Mouse (Mus musculus): Measurements from ENCODE around the gene Ttbk1. TPM values are rescaled to one million over a fixed set of nuclear protein-coding genes. Genes with fewer than 3 reads are reported as not detected.

Gene Ttbk1
- total and polyA plus RNA-seq, 3 experiments, result 0.08 TPM; not detected in 2

DNA sequence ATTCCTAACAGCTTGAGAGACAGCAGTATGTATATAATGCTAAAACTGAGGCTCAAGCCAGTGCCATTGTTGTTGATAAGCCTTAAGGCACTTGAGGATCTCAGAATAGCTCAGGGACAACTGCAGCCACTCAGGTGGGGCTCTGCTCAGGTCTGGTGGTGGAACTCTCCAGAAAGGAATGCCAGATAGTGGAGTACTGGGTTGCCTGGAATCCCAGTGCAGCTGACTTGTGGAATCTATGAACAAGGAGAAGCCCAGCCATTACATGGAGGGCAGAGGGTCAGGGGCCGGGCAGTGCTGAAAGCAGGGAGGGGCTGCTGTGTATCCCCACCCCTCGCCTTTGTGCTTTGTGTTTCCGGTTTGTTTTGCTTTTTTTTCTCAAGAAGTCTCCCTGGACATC lies 29.0 kb downstream of the Ttbk1 start:
- Histone ChIP-seq H3K4me1 (ENCODE audit: control insufficient read depth in 1 of 2, insufficient read depth in 2 of 2, low read length in 2 of 2) (no peaks in the 10 kb centered on the region), H3K9ac (ENCODE audit: control insufficient read depth, low read depth, low read length, poor library complexity, severe bottlenecking) (no peak overlapping the region), H3K79me2 (ENCODE audit: control insufficient read depth, insufficient read depth, low read length, poor library complexity) (no peaks in the 10 kb centered on the region), H3K27ac (ENCODE audit: control insufficient read depth, low read depth, low read length) (no peak overlapping the region), H3K9me3 (replicated peaks; ENCODE audit: insufficient read depth, low read length) (no peaks in the 10 kb centered on the region), H3K4me3 (ENCODE audit: control insufficient read depth in 1 of 2, insufficient read depth in 1 of 2, low read depth in 2 of 2, low read length in 2 of 2) (no peak overlapping the region), H3K27me3 (ENCODE audit: control insufficient read depth in 1 of 2, insufficient read depth in 2 of 2, low read length in 2 of 2) (no peaks in the 10 kb centered on the region), H3K36me3 (ENCODE audit: control insufficient read depth in 1 of 2, insufficient read depth in 2 of 2, low read length in 2 of 2) (no peaks in the 10 kb centered on the region)
- no peak for DNase-seq (ENCODE audit: low read depth, low spot score)
- TF ChIP-seq EP300 (IDR thresholded peaks at IDR 0.05; ENCODE audit: low read depth in 1 of 2, low read length in 2 of 2) (no peak), MAX (IDR thresholded peaks at IDR 0.05; ENCODE audit: low read length) (no peak), TBP (IDR thresholded peaks at IDR 0.05; ENCODE audit: low read depth, low read length) (no peak), BHLHE40 (IDR thresholded peaks at IDR 0.05; ENCODE audit: borderline replicate concordance, low read depth, low read length) (no peak), RAD21 (IDR thresholded peaks at IDR 0.05; ENCODE audit: low read depth, low read length) (no peak), CHD1 (IDR thresholded peaks at IDR 0.05; ENCODE audit: low read depth, low read length) (no peak), SIN3A (IDR thresholded peaks at IDR 0.05; ENCODE audit: low read length) (no peak), TCF12 (IDR thresholded peaks at IDR 0.05; ENCODE audit: low read depth, low read length) (no peak), RCOR1 (IDR thresholded peaks at IDR 0.05; ENCODE audit: low read depth, low read length) (no peak), TAL1 (IDR thresholded peaks at IDR 0.05; ENCODE audit: low read length) (no peak), UBTF (IDR thresholded peaks at IDR 0.05; ENCODE audit: borderline replicate concordance, insufficient read depth, low read depth, low read length) (no peak), ZKSCAN1 (IDR thresholded peaks at IDR 0.05; ENCODE audit: low read depth, low read length) (no peak), ELF1 (IDR thresholded peaks at IDR 0.05; ENCODE audit: low read depth, low read length) (no peak), GABPA (IDR thresholded peaks at IDR 0.05; ENCODE audit: low read depth, low read length) (no peak), MAZ (IDR thresholded peaks at IDR 0.05; ENCODE audit: low read depth, low read length) (no peak), POLR2AphosphoS5 (IDR thresholded peaks at IDR 0.05; ENCODE audit: borderline replicate concordance, low read depth, low read length) (no peak), CHD2 (IDR thresholded peaks at IDR 0.05; ENCODE audit: low read length) (no peak)

DNA sequence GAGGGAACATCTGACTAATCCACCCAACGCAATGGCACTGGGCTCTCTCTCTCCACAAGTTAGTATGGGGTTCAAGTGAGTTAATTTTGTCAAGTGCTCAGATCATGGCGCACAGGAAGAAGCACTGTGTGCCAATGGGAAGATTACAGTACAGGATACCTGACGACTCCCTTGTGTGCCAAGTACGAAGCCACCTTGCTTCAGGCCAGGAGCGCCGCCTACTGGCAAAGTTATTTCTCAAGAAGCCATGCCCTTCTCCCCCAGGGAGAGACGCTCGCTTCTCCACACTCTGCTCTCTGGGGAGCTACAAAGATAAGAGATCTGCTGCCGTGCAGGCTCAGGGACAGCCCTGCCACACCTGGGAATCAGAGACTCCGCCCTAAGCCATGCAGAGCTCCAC lies 29.7 kb downstream of the Ttbk1 start:
- no peaks in the 10 kb centered on the region for H3K9me3 ChIP-seq (replicated peaks; ENCODE audit: insufficient read depth, low read length)
- H3K79me2 ChIP-seq (ENCODE audit: control insufficient read depth, insufficient read depth, low read length, poor library complexity), result no peaks in the 10 kb centered on the region
- H3K27me3 ChIP-seq (ENCODE audit: control insufficient read depth in 1 of 2, insufficient read depth in 2 of 2, low read length in 2 of 2), result no peaks in the 10 kb centered on the region
- no peaks in the 10 kb centered on the region for H3K4me1 ChIP-seq (ENCODE audit: control insufficient read depth in 1 of 2, insufficient read depth in 2 of 2, low read length in 2 of 2)
- H3K9ac ChIP-seq (ENCODE audit: control insufficient read depth, low read depth, low read length, poor library complexity, severe bottlenecking), result no peak overlapping the region
- no peak overlapping the region for H3K4me3 ChIP-seq (ENCODE audit: control insufficient read depth in 1 of 2, insufficient read depth in 1 of 2, low read depth in 2 of 2, low read length in 2 of 2)
- H3K36me3 ChIP-seq (ENCODE audit: control insufficient read depth in 1 of 2, insufficient read depth in 2 of 2, low read length in 2 of 2), result no peaks in the 10 kb centered on the region
- peak; percentile 77 for DNase-seq (ENCODE audit: low read depth, low spot score)
- TF ChIP-seq BHLHE40 (IDR thresholded peaks at IDR 0.05; ENCODE audit: borderline replicate concordance, low read depth, low read length) (0 out of 2 replicates have a peak, but pooled peaks have one; percentile 13), EP300 (IDR thresholded peaks at IDR 0.05; ENCODE audit: low read depth in 1 of 2, low read length in 2 of 2) (no peak), SMC3 (IDR thresholded peaks at IDR 0.05; ENCODE audit: low read depth, low read length) (peak; percentile 72), USF2 (IDR thresholded peaks at IDR 0.05; ENCODE audit: borderline replicate concordance in 1 of 2, insufficient read depth in 1 of 2, low read depth in 1 of 2, low read length in 2 of 2) (no peak), CTCF (IDR thresholded peaks at IDR 0.05 in 2 of 3, conservative IDR thresholded peaks at IDR 0.05 in 1 of 3; ENCODE audit: control insufficient read depth in 1 of 3, insufficient read depth in 1 of 3, low read depth in 2 of 3, low read length in 3 of 3, poor library complexity in 1 of 3, severe bottlenecking in 1 of 3) (peak; percentile 83 to 89 (median 83)), GATA1 (IDR thresholded peaks at IDR 0.05; ENCODE audit: low read depth, low read length) (0 out of 2 replicates have a peak, but pooled peaks have one; percentile 19), RAD21 (IDR thresholded peaks at IDR 0.05; ENCODE audit: low read depth, low read length) (peak; percentile 84), ZC3H11A (IDR thresholded peaks at IDR 0.05; ENCODE audit: low read depth, low read length) (peak; percentile 75), ZNF384 (IDR thresholded peaks at IDR 0.05; ENCODE audit: low read depth, low read length) (no peak)
- H3K27ac ChIP-seq (ENCODE audit: control insufficient read depth, low read depth, low read length), result no peak overlapping the region

Data from MEL (cell line).